Mouse (Mus musculus): Measurements from ENCODE around the gene Gucd1. TPM values are rescaled to one million over a fixed set of nuclear protein-coding genes. Genes with fewer than 3 reads are reported as not detected.
A peak's percentile ranks its signal among the peaks of the same experiment; 100 is the strongest.
"Not testable (repeated sequence)": the region's sequence is repeated elsewhere in the genome, so short reads cannot be mapped to it uniquely, and the experiment has no call there.

Gucd1 gene
- polyA plus RNA-seq, 1 experiment from 2014 or later, result 30.0 TPM

DNA sequence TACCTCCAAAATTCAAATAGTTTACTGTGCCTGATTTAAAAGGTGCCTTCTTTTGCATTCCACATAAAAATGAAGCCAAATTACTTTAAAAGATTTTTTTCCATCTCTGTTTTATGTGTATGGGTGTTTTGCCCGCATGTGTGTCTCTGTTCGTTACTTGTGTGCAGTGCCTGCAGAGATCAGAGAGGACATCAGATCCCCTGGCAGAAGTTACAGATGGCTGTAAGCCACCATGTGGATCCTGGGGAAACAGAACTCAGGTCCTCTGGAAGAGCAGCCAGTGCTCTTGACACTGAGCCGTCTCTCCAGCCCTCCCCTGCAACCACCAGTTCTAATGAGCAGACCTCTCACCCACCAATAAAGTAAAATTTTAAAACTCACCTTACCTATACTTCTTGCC is 55.0 kb downstream of the Gucd1 start:
- H3K9me3 ChIP-seq (ENCODE audit: control insufficient read depth, low read length), result no peaks in the 10 kb centered on the region
- 83% methylated on average over 3 of the region's 3 CpGs for WGBS
- H3K4me1 ChIP-seq (replicated peaks; ENCODE audit: control insufficient read depth, insufficient read depth, low read length), result no peaks in the 10 kb centered on the region
- H3K27ac ChIP-seq (ENCODE audit: low read depth, low read length), result no peak overlapping the region
- H3K27me3 ChIP-seq (ENCODE audit: control insufficient read depth, insufficient read depth, low read length), result no peaks in the 10 kb centered on the region
- H3K4me3 ChIP-seq (ENCODE audit: low read depth, low read length), result no peak overlapping the region
- no peak overlapping the region for H3K9ac ChIP-seq (ENCODE audit: low read length)
- ATAC-seq (replicated peaks; ENCODE audit: low FRiP score) (no peak), DNase-seq (ENCODE audit: low spot score) (no peak)
- no peak overlapping the region for H3K4me2 ChIP-seq (ENCODE audit: low read depth, low read length, severe bottlenecking)
- H3K36me3 ChIP-seq (ENCODE audit: control insufficient read depth, insufficient read depth, low read length), result no peaks in the 10 kb centered on the region

DNA sequence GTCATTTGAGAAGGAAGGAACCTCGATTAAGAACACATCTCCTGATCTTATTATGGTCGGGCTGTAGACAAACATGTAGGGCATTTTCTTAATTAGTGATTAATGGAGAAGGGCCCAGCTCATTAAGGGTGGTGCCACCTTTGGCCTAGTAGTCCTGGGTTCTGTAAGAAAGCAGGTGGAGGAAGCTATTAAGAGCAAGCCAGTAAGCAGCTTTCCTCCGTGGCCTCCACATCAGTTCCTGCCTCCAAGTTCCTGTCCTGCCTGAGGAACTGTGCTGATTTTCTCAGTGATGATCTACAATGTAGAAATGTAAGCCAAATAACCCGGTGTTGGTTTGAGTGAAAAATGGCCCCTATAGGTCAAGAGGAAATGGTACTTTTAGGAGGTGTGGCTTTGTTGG is 59.4 kb downstream of the Gucd1 start:
- no peak overlapping the region for H3K4me3 ChIP-seq (ENCODE audit: low read depth, low read length)
- H3K27ac ChIP-seq (ENCODE audit: low read depth, low read length), result no peak overlapping the region
- ATAC-seq (replicated peaks; ENCODE audit: low FRiP score) (no peak), DNase-seq (ENCODE audit: low spot score) (no peak)
- no peak overlapping the region for H3K4me2 ChIP-seq (ENCODE audit: low read depth, low read length, severe bottlenecking)
- no peaks in the 10 kb centered on the region for H3K9me3 ChIP-seq (ENCODE audit: control insufficient read depth, low read length)
- no peak overlapping the region for H3K9ac ChIP-seq (ENCODE audit: low read length)
- no peaks in the 10 kb centered on the region for H3K4me1 ChIP-seq (replicated peaks; ENCODE audit: control insufficient read depth, insufficient read depth, low read length)
- no peaks in the 10 kb centered on the region for H3K36me3 ChIP-seq (ENCODE audit: control insufficient read depth, insufficient read depth, low read length)
- WGBS, result 87% methylated on average over 4 of the region's 4 CpGs
- no peaks in the 10 kb centered on the region for H3K27me3 ChIP-seq (ENCODE audit: control insufficient read depth, insufficient read depth, low read length)

DNA sequence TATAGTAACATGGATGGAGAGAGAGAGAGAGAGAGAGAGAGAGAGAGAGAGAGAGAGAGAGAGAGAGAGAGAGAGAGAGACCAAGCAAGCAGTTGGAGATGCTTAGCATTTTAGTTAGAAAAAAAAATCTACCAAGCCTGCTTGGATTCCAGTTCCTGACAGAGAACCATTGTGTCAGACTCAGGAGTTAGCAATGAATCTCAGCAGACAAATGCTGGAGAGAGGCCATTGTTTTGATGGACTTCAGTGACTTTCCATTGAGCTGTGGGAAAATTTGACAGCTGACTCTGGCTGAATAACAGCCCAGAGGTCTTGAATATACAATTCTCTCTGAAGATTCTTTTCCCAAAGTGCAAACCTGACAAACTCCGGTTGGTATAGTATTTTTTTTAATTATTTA is 59.9 kb downstream of the Gucd1 start:
- Histone ChIP-seq H3K9me3 (ENCODE audit: control insufficient read depth, low read length) (no peaks in the 10 kb centered on the region), H3K4me1 (replicated peaks; ENCODE audit: control insufficient read depth, insufficient read depth, low read length) (no peaks in the 10 kb centered on the region), H3K4me3 (ENCODE audit: low read depth, low read length) (no peak overlapping the region), H3K36me3 (ENCODE audit: control insufficient read depth, insufficient read depth, low read length) (no peaks in the 10 kb centered on the region), H3K27me3 (ENCODE audit: control insufficient read depth, insufficient read depth, low read length) (no peaks in the 10 kb centered on the region), H3K27ac (ENCODE audit: low read depth, low read length) (no peak overlapping the region), H3K9ac (ENCODE audit: low read length) (no peak overlapping the region), H3K4me2 (ENCODE audit: low read depth, low read length, severe bottlenecking) (no peak overlapping the region)
- DNase-seq (ENCODE audit: low spot score), result no peak
- 82% methylated on average over 1 of the region's 1 CpGs for WGBS
- no peak for ATAC-seq (replicated peaks; ENCODE audit: low FRiP score)

DNA sequence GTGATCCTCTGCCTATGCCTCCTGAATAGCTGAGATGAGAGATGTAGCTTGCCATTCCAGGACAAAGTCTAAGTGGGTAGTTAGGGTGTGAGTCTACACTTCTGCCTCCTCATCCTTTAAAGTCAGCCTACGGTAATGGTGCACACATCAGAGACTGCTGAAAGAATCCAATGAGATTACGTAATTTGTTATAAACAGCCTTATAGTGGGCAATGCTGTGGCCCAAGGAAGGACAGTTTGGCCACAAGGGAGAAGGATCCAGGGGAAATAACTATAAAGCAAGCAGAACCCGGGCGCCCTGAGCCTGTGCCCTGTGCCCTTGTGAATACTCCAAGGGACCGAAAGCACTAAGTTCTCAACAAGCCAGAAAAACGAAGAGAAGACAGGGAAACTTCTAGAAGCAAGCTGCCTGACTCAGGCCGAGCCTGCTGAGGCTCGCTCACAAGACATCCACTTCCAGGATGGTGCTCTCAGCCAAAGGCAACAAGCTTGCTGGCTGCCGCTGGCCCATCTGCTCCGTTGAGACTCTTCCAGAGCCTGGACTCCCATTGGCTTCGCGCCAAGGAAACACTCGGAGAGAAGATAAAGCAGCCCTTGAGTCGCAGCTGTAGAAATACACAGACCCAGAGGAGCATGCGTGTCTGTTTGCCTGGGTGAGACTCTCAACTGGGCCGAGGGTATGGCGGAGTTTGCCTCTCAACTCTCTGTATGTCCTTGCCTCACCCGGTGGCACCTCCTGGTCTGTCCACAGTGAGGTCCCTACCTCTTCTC is 61.5 kb downstream of the Gucd1 start:
- H3K27ac ChIP-seq (ENCODE audit: low read depth, low read length); ATAC-seq (replicated peaks; ENCODE audit: low FRiP score); H3K27me3 ChIP-seq (ENCODE audit: control insufficient read depth, insufficient read depth, low read length); H3K4me3 ChIP-seq (ENCODE audit: low read depth, low read length); H3K4me2 ChIP-seq (ENCODE audit: low read depth, low read length, severe bottlenecking); H3K9ac ChIP-seq (ENCODE audit: low read length); H3K9me3 ChIP-seq (ENCODE audit: control insufficient read depth, low read length); H3K4me1 ChIP-seq (replicated peaks; ENCODE audit: control insufficient read depth, insufficient read depth, low read length); H3K36me3 ChIP-seq (ENCODE audit: control insufficient read depth, insufficient read depth, low read length); DNase-seq (ENCODE audit: low spot score): not testable (repeated sequence)
- WGBS, result 88% methylated on average over 12 of the region's 18 CpGs

DNA sequence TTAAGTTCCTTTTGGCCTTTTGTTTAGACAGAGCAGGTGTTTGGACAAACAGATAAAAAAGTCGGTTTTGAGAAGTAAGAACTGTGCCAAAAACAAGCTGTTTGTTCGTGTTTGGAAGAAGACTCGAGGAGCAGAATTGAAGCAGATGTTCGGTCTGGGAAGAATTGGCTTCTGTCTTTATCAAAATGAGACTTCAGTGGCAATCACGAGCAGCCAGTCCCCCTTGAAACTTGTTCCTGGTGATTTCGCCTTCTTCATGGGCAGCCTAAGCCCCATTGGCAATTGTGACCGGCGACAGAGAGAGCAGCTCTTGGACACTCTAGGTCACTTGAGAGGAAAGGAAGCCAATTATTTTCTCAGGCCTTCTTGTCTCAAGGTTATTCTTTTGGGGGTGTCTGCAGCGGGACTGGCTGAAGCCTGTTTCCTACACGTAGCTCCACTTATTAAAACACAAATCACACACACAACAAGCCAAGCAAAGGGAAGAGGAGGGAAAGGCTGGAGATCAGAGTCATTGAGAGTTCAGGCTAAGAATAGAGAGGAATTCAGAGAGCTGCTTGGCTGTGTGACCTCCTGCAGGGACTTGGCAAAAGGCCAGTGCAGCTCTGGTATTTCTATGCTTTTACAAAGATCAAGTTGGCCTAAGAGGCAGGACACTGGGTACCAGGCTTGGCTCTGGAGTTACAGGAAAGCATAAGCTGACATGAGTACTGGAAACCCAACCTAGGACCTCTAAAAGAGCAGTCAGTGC is 66.6 kb downstream of the Gucd1 start:
- Histone ChIP-seq H3K27ac (ENCODE audit: low read depth, low read length) (peak overlapping the region; percentile 25; the same call in 1 of the 2 replicates), H3K4me1 (replicated peaks; ENCODE audit: control insufficient read depth, insufficient read depth, low read length) (peaks cover 4% of the 10 kb centered on the region), H3K27me3 (ENCODE audit: control insufficient read depth, insufficient read depth, low read length) (no peaks in the 10 kb centered on the region; the same call in 1 of the 2 replicates), H3K4me3 (ENCODE audit: low read depth, low read length) (no peak overlapping the region), H3K9me3 (ENCODE audit: control insufficient read depth, low read length) (no peaks in the 10 kb centered on the region), H3K9ac (ENCODE audit: low read length) (no peak overlapping the region), H3K4me2 (ENCODE audit: low read depth, low read length, severe bottlenecking) (no peak overlapping the region), H3K36me3 (ENCODE audit: control insufficient read depth, insufficient read depth, low read length) (no peaks in the 10 kb centered on the region)
- DNase-seq (ENCODE audit: low spot score) (peak; percentile 80), ATAC-seq (replicated peaks; ENCODE audit: low FRiP score) (peak; percentile 65)
- 48% methylated on average over 10 of the region's 10 CpGs for WGBS

DNA sequence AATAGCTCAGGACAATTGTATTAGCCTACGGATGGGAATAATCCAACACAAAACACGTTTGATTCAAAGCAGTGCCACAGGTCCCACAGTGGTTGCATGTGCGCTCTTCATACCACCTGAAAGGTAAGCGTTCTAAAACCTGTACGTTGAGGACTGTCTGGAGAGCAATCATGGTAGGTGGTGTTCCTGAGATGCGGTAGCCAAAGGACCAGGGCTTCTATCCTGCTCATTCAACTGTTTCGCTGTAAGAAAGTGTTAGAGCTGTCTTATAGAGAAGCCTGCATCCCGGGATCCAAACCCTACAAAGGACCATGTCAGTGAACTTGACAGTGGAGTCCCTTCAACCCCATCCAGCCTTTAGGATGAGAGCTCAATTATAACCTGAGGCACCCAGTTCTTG is 67.4 kb downstream of the Gucd1 start:
- no peaks in the 10 kb centered on the region; the same call in 1 of the 2 replicates for H3K27me3 ChIP-seq (ENCODE audit: control insufficient read depth, insufficient read depth, low read length)
- H3K36me3 ChIP-seq (ENCODE audit: control insufficient read depth, insufficient read depth, low read length), result no peaks in the 10 kb centered on the region
- 91% methylated on average over 8 of the region's 8 CpGs for WGBS
- no peak overlapping the region for H3K9ac ChIP-seq (ENCODE audit: low read length)
- H3K27ac ChIP-seq (ENCODE audit: low read depth, low read length), result no peak overlapping the region
- no peak for DNase-seq (ENCODE audit: low spot score)
- H3K4me3 ChIP-seq (ENCODE audit: low read depth, low read length), result no peak overlapping the region
- H3K4me1 ChIP-seq (replicated peaks; ENCODE audit: control insufficient read depth, insufficient read depth, low read length), result peaks cover 4% of the 10 kb centered on the region
- no peak for ATAC-seq (replicated peaks; ENCODE audit: low FRiP score)
- no peaks in the 10 kb centered on the region for H3K9me3 ChIP-seq (ENCODE audit: control insufficient read depth, low read length)
- no peak overlapping the region for H3K4me2 ChIP-seq (ENCODE audit: low read depth, low read length, severe bottlenecking)

DNA sequence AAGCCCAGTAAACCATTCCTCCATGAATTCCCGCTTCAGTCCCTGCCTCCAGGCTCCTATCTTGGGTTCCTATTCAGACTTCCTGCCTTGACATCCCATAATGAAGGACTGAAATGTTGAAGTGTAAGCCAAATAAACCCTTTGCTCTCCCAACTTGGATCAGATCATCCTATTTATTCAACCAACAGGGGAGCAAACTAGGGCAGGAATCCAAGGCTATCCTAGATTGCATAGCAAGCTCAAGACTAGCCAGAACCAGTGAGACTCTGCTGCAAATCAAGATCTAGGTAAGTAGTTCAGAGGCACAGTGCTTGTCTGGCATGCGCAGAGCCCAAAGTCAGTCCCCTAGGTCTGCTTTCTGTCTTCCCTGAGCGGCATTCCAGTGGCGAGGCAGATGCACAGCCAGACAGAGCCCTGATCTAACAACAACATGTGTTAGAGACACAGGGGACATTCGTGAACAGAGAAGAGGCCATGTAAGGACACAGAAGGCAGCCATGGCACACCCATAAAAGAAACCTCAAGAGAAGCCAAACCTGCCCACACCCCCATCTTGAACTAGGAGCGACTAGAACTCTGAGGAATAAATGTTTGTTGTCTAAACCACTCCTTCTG is 68.9 kb downstream of the Gucd1 start:
- no peaks in the 10 kb centered on the region for H3K36me3 ChIP-seq (ENCODE audit: control insufficient read depth, insufficient read depth, low read length)
- DNase-seq (ENCODE audit: low spot score), result no peak
- peaks cover 4% of the 10 kb centered on the region for H3K4me1 ChIP-seq (replicated peaks; ENCODE audit: control insufficient read depth, insufficient read depth, low read length)
- no peak for ATAC-seq (replicated peaks; ENCODE audit: low FRiP score)
- no peaks in the 10 kb centered on the region; the same call in 1 of the 2 replicates for H3K27me3 ChIP-seq (ENCODE audit: control insufficient read depth, insufficient read depth, low read length)
- no peak overlapping the region for H3K4me2 ChIP-seq (ENCODE audit: low read depth, low read length, severe bottlenecking)
- H3K9me3 ChIP-seq (ENCODE audit: control insufficient read depth, low read length), result no peaks in the 10 kb centered on the region
- 80% methylated on average over 6 of the region's 6 CpGs for WGBS
- H3K4me3 ChIP-seq (ENCODE audit: low read depth, low read length), result no peak overlapping the region
- no peak overlapping the region for H3K9ac ChIP-seq (ENCODE audit: low read length)
- H3K27ac ChIP-seq (ENCODE audit: low read depth, low read length), result no peak overlapping the region

DNA sequence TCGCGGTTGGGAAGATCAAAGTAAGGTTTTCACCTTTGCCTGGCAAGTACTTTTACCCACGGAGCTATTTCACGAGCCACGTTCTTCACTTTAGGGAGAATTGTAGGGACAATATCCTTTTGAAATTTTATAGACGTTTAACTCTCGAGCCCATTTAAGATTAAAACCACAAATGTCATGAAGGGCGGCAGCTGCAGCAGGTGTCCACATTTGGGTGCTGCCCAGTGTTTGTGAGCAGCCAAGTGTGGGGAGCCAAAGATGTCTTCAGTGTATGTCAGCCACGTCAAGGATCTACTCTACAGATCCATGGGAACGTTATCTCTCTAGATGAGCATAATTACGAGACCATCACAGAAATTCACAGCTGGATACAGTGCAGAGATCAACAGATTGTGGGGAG is 70.3 kb downstream of the Gucd1 start:
- Histone ChIP-seq H3K4me1 (replicated peaks; ENCODE audit: control insufficient read depth, insufficient read depth, low read length) (peaks cover 4% of the 10 kb centered on the region), H3K9ac (ENCODE audit: low read length) (no peak overlapping the region)

More for the DNA sequence above, 70.3 kb downstream of the Gucd1 start:
- H3K9me3 ChIP-seq (ENCODE audit: control insufficient read depth, low read length), result no peaks in the 10 kb centered on the region
- no peak overlapping the region for H3K4me2 ChIP-seq (ENCODE audit: low read depth, low read length, severe bottlenecking)
- H3K27me3 ChIP-seq (ENCODE audit: control insufficient read depth, insufficient read depth, low read length), result no peaks in the 10 kb centered on the region; the same call in 1 of the 2 replicates
- no peak overlapping the region for H3K4me3 ChIP-seq (ENCODE audit: low read depth, low read length)
- H3K36me3 ChIP-seq (ENCODE audit: control insufficient read depth, insufficient read depth, low read length), result no peaks in the 10 kb centered on the region
- no peak overlapping the region for H3K27ac ChIP-seq (ENCODE audit: low read depth, low read length)
- ATAC-seq (replicated peaks; ENCODE audit: low FRiP score), result no peak
- no peak for DNase-seq (ENCODE audit: low spot score)
- WGBS, result 86% methylated on average over 11 of the region's 11 CpGs

Data from forebrain, embryonic 11.5 days (tissue).